Mouse (Mus musculus): Measurements from ENCODE around the gene Cnot10. TPM values are rescaled to one million over a fixed set of nuclear protein-coding genes. Genes with fewer than 3 reads are reported as not detected.
"Not testable (repeated sequence)": the region's sequence is repeated elsewhere in the genome, so short reads cannot be mapped to it uniquely, and the experiment has no call there.

Gene Cnot10
- total RNA-seq, 2 experiments from 2014 or later = 59.5 to 61.9 TPM

DNA sequence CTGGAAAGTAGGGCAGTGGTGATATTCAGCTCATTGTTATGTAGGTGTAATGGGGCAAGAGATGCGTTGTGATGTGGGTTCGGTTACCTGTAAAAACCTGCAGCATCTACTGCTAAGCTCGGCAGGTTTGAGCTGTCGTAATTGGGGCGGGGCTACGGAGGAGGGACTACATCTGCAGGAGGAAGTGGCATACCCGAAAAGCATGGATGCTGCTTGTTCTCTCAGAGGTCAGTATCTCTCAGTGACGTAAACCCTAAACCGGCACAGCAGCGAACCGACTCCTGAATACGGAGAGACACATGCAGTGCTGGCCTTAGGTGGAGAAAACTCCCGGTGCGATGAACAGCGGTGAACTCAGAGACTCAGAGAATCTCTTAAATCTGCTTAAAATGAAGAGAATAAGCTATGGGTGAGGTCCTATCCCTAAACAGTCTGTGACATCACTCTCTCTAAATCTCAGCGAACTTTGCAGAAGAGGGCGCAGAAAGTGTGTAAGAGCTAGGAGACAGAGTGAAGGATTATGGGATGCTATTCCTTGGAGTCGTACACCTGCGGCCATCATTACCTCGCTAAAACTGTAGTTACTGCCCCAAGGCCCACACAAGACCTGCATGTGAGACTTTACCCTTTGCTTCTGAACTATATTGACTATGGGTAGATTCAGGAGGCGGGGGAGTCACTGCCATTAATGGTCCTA is 11.1 kb upstream of the Cnot10 start:
- DNase-seq (ENCODE audit: low spot score in 2 of 2) = no peak

DNA sequence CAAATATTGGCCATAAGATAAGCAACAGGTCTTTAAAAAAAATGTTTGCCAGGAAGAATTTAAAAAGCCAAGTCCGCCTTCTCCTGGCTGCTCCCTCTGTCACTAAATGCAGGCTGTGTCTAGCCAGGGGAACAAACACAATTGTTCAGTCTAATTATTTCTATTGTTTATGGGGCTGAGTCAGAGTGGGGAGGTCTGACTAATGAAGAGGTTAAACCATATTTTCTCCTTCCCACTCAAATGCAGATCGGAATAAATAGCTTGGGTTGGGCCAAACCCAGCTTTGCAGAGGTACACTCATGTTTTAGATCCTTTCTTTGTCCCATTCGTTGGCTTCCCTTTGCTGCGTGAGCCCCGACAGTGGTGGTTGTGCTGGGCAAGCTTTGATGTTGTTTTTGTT is 9.4 kb upstream of the Cnot10 start:
- DNase-seq (ENCODE audit: low spot score in 2 of 2) = no peak

DNA sequence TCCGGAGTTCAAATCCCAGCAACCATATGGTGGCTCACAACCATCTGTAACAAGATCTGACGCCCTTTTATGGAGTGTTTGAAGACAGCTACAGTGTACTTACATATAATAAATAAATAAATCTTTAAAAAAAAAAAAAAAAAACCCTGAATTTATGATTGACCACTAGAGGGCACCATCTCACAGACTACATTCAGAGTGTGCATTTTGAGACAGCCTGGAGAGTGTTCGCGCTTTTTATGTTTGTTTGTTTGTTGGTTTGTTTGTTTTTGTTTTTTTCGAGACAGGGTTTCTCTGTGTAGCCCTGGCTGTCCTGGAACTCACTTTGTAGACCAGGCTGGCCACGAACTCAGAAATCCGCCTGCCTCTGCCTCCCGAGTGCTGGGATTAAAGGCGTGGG is 8.5 kb upstream of the Cnot10 start:
- DNase-seq (ENCODE audit: low spot score in 2 of 2) = not testable (repeated sequence)

DNA sequence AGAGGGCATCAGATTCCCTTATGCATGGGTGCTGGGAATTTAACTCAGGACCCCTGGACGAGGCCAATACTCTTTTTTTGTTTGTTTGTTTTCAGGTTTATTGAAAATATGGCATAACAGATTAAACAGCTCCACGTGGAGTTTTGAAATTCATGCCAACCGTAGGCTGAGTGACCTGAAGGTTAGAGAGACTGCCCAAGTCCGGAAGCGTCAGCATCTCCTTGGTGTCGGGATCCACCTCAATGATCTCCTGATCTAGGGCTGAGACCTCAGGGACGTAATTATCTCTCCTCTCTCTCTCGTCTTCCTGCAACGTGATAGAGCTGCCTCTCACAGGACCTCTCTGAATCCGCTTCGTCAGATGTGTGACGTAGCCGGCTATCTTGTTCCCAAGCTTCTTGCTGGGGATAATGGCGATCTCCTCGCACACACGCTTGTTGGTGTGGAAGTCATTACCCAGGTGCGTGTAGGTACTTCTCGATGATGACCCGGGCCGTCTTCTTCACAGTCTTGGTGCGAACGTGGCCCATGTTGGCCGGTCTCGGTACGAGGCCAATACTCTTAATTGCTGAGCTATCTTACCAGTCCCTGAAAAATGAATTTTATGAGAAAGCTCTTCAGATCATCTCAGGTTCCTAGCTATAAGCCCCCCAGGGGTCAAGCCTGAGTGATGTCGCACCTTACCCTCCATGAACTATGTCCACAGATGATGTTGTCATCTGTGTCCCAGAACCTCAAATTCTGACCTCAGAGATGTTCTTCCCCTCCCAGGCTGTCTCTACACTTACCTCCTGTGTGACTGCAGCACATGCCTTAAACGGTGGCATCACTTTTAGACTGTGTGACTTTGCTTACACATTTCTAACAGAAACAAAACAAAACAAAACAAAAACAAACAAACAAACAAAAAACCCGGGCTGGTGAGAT is 7.8 kb upstream of the Cnot10 start:
- DNase-seq (ENCODE audit: low spot score in 2 of 2) = no peak

DNA sequence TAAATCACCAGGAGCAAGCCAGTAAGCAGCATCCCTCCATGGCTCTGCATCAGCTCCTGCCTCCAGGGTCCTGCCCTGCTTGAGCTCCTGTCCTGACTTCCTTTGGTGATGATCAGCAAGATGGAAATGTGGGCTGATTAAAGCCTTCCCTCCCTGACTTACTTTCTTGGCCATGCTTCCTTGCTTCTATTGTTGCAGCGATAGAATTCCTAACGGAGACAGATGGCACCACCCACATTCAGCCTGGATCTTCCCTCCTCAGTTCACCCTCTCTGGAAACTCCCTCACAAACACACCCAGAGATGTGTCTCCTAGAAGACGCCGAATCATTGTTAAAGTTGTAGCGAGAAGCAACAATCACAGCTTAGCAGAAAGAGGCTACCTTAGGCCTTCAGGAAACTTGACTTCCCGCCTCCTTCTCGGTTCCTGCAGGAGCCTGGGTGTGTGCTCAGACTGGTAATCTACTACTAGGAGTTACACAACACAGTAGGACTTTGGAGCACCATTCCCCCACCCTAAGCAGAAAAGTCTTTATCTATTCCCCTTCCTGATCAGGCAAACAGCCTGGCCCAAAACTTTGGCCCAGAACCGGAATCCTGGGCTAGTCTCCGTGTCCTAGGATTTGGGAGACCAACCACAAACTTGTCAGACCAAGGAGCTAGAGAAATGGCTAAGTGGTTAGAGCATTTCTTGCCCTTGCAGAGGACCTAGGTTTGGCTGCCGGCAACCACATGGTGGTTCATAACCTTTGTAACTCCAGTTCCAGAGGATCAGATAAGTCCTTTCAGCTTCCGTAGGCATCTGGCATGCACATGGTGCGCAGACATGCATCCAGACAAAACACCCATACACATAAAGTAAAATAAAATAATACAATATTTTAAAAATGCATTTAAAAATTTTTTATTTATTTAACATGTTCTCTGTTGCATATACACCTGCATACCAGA is 6.8 kb upstream of the Cnot10 start:
- no peak for DNase-seq (ENCODE audit: low spot score in 2 of 2)

DNA sequence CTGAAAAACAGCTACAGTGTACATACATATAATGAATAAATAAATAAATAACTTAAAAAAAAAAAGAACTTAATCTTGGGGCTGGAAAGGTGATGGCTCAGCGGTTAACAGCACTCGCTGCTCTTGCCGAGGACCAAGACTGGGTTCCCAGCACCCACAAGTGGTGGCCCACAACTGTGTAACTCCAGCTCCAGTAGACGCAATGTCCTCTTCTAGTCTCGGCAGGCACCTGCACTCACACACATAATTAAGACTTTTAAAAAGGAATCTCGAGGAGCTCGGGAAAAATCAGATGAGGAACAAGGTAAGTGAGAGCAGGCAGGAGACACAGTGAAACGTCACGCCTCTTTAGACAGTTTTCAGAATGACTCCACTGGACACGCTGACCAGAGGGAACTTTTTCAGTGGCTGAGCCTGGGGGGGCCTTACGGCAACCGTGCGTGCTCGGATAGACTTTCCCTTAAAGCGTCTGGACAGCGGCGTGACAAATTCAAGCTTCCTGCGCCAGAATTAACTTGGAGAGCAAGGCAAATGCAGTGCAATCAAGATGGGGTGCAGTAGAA is 717 bp downstream of the Cnot10 start:
- DNase-seq (ENCODE audit: low spot score in 2 of 2) = no peak

DNA sequence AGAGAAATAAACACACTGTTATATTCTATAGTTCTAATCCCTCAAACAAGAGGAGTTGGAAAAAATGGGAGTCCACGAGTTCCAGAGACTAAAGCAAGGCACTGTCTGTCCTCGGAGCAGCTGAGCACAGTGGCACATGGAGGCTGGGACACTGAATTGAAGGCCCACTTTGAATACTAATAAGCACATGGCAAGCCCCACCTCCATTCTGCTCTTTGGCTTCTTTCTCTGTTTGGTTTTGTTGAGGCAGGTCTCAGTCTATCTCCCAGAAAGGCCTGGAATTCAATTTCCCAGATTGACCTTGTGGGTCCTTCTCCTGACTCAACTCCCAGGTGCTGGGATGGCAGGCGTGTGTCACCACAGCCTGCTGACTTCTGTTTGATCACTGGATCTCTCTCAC is 3.2 kb downstream of the Cnot10 start:
- no peak for DNase-seq (ENCODE audit: low spot score in 2 of 2)

DNA sequence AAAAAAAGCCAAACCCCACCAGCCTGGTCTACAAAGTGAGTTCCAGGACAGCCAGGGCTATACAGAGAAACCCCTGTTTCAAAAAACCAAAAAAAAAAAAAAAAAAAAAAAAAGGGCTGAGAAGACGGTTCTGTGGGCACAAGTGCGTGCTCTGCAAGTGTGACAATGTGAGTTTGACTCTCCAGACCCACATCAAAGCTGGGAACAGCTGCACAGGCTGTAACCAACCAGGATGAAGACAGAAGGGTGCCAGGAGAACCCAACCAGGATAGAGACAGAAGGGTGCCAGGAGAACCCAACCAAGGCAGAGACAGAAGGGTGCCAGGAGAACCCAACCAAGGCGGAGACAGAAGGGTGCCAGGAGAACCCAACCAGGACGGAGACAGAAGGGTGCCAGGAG is 3.8 kb downstream of the Cnot10 start:
- no peak for DNase-seq (ENCODE audit: low spot score in 2 of 2)

DNA sequence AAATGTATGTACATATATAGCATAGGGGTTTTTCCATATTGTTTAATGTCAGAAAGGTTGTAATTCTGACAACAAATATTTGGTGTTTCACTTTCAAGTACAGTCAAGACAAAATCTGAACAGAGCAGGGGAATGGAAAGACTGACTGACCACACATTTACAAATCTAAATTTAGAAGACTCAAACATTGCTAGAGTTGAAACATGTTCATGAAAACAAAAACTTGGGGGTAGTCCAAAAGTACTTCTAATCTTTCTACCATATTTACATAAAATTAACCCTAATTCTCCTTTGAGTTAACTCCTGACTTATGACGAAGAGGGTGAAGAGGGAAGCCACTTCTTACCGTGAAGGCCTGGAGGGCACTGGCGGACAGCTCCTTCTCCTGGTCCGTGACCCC is 7.7 kb downstream of the Cnot10 start:
- no peak for DNase-seq (ENCODE audit: low spot score in 2 of 2)

DNA sequence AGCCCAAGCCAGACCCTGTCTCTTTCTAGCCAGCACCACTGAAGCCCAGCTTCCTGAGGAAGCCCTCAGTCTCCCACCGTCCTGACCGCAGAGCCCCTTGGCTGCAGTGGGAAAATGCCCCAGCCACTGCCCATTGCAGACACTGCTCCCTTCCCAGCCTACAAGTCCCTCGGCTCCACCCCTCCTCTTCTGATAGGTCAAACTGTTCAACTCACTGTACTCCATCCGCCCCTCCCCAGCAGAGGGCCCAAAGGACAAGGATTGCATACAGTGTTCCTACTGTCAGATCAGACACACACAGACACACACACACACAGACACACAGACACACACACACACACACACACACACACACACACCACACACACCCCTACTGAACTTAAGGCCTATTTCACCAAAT is 13.3 kb downstream of the Cnot10 start:
- DNase-seq (ENCODE audit: low spot score in 2 of 2) = no peak

DNA sequence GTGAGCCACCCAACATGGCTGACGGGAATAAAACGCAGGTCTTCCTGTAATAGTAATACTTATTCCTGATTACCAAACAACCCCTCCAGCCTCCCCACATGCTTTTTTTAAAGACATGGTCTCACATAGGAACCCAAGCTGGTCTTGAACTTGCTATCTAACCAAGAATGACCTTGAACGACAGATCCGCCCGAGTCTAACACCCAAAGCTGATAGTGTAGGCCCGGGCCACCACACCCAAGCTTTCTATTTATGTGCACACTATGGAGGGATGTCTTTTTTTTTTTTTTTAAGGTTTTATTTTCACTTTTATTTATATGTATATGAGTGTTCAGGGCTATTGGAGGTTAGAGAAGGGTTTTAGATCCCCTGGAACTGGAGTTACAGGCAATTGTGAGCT is 15.8 kb downstream of the Cnot10 start:
- no peak for DNase-seq (ENCODE audit: low spot score in 2 of 2)

DNA sequence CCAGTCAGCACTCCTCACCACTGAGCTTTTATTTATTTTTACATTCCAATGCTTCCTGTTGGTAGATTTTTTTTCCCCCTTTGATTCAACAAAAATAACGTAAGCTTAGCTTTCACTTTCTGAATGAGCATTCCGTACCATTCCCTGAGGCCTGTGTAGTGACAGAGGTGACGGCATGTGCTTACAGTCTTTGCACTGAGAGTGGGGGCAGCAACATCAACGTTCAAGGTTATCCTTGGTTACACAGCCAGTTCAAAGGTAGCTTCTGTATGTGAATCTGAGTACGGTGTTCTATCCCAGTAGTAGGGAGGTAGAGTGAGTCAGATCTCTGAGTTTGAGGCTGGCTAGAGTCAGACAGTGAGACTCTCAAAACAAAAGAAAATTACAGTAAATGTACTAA is 18.8 kb downstream of the Cnot10 start:
- DNase-seq (ENCODE audit: low spot score in 2 of 2) = no peak

DNA sequence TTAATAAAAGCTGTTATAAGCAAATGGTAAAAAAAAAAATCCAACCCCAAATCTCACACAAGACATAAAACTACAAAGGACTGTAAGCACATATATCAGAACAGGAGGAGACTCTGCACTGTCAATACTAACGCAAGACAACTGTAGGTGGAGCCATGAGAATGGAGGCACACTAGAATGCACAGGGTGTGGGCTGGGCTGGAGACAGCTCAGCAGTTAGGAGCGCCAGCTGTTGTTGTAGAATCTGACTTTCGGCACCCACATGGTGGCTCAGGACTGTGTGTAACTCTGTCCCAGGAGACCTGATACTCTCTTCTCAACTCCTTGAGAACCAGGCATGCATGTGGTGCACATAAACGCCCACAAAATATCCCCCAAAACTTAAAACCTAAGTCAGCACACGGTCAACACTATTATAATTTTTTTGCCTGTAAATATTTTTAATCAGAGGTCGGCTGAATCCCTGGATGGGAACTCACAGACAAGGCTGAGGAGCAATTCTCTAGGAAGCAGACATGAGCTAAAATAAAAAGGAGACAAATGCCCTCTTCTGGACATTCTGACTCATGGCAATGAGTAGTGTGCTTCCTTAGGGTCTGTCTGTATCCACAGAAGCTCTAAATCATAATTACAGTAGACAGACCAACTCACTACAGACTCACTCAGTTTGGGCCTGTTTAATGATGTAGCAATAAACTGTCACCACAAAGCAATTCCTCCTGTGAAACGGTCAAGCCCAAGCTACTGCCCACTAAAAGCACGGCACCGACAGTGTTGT is 25.6 kb downstream of the Cnot10 start:
- DNase-seq (ENCODE audit: low spot score in 2 of 2) = no peak

DNA sequence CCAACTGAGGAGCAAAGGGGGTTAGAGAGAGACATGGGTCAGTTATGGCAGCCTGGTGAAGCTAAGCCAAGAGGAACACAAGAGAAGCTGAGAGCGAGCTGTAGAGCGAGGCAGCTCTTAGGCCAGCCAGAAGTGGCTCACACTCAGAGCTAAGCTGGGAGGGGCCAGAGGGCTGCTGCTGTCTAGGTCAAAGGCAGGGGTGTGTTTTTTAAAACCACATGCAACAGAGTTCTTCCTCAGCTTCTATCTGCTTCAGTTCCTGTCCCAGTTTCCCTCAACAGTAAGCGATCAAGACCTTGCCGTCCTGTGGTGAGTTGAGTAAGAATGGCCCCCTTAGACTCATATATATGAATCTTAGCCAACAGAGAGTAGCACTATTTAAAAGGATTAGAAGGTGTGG is 27.0 kb downstream of the Cnot10 start:
- no peak for DNase-seq (ENCODE audit: low spot score in 2 of 2)

DNA sequence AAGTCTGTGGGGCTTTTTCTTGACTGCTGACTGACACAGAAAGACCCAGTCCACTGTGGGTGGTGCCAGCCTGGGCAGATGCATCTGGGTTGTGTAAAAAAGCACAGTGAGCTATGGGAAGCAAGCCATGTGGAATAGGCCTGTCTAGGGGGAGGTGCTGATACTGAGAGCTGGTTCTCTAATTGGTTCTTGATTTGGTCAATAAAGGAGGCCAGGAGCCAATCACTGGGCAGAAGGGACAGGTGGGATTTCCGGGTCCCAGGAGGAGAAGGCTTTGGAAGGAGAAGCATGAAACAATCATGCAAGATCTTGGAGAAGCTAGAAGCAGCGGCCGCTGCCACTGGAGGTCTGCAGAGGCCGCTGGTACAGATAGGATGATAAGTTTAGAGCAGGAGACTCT is 27.4 kb downstream of the Cnot10 start:
- no peak for DNase-seq (ENCODE audit: low spot score in 2 of 2)

DNA sequence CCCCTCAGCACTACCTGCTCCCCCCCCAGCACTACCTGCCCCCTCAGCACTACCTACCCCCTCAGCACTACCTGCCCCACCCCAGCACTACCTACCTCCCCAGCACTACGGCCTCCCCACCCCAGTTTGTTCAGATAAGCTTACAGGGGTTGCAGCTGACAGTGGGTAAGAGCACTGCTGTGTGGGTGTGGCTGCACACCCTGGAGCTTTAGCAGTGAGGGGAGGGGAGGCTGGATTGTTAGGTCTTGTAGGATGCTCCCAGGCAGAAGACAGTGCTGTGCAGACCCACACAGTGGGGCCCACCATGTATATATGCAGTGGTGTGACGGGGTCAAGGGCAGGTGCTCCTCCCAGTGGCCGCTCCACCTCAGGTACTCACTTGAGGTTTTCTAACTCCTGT is 29.7 kb downstream of the Cnot10 start:
- DNase-seq (ENCODE audit: low spot score in 2 of 2) = no peak

DNA sequence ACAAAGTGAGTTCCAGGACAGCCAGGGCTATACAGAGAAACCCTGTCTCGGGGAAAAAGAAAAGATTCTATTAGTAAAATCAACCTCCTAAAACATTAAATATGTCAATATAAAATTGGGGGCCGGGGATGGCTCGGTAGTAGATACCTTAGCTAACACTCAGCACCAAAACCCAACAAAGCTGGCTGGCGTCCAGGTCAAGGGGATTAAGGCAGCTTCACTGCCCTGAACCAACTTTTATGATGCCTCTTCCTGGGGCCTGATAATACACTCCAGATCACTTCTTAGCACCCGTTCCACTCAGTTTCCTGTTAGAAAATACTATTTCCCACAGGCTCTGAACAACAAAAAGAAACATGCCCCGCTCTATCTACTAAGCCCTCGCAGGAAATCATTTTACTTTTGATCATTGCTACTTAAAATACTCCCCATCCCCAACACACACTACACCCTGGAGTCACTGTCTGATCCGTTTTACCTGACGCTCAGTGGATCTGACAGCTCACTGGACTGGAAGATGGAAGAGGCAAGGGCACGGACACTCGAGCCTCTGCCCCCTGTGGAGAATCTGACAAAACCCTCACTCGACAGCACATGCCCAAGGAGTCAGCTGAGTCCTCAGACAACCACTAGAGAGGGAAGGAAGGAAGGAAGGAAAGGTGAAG is 36.0 kb downstream of the Cnot10 start:
- DNase-seq (ENCODE audit: low spot score in 2 of 2) = no peak

DNA sequence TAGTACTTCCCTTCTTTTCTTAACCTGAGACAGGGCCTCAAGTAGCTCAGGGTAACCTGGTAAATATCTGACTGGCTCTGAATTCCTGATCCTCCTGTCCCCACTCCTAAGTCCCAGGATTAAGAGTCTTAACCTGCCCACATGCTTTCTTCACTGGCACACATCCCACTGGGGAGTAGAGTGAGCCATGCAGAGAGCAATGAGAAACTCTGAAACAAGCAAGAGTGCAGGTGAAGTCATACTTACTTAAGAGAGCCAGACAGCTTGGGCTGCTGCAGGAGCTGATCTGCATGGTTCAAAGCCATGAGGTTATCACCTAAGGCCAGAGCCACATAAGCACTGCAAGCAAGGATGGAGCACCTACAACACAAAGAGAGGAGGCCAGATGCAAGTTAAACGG is 38.9 kb downstream of the Cnot10 start:
- no peak for DNase-seq (ENCODE audit: low spot score in 2 of 2)

DNA sequence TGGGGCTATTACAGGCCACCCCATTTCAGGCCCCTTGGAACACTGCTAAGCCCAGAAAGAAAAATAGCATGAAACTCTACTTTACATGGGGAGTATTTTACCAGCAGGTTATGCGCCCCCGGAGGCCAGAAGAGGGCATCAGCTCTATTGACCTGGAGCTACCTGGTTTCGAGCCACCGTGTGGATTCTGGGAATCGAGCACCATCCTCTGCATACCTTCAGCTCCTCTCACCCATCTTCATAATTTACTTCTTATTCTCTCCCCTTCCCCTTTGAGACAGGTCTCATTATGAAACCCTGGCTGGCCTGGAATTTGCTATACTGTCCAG is 55.0 kb downstream of the Cnot10 start:
- DNase-seq (ENCODE audit: low spot score in 2 of 2) = no peak
